Mouse (Mus musculus) cerebellum, postnatal 36 days (tissue): ENCODE results near the gene Tmem213.
A peak's percentile ranks its signal among the peaks of the same experiment; 100 is the strongest.

Source experiments
- DNase-seq, 2 experiments: peaks; one replicate each; pipeline ENCODE4 v3.0.0; 2021 to 2022; ENCODE audit warnings: mixed read lengths in 2 of 2

The Tmem213 gene

GRCm38 (mm10) chr6:38157925-38158324 lies 48.9 kb downstream of the Tmem213 start:
- DNase-seq, result no peak

GRCm38 (mm10) chr6:38159576-38159975 lies 50.5 kb downstream of the Tmem213 start:
- no peak for DNase-seq

- peak; percentile 87 to 98 for DNase-seq
These were observed 51.0 kb downstream of the Tmem213 start for GRCm38 (mm10) chr6:38160102-38160501.

- no peak for DNase-seq
These were observed 51.5 kb downstream of the Tmem213 start for GRCm38 (mm10) chr6:38160556-38160955.

- no peak for DNase-seq
These were observed 53.9 kb downstream of the Tmem213 start for GRCm38 (mm10) chr6:38162825-38163504.

GRCm38 (mm10) chr6:38164705-38165104 lies 55.6 kb downstream of the Tmem213 start:
- DNase-seq, result no peak

- no peak for DNase-seq
These were observed 56.3 kb downstream of the Tmem213 start for GRCm38 (mm10) chr6:38165385-38165784.
